Mouse (Mus musculus) hindbrain, embryonic 13.5 days (tissue): ENCODE measurements at regions not wholly inside any gene's neighbourhood (a gene's known extent, or its start where the extent isn't known, plus 50 kb on each side); places are given as distances from the start of the nearest gene placed in this dataset.

Source experiments
- ATAC-seq: fragments of 200-750 bp; cut with Nextera tagmentation; 2 replicates; pipeline ENCODE4 v1.8.0; 2017; ENCODE audit warnings: moderate TSS enrichment; ENCODE audit not compliant: low FRiP score
- H3K27ac ChIP-seq: fragments of 300-500 bp; sonication (generic); 2 replicates; pipeline ENCODE4 v1.5.1; 2015; ENCODE audit warnings: inconsistent platforms, mild to moderate bottlenecking, moderate library complexity
- H3K27me3 ChIP-seq: fragments of 300-500 bp; sonication (generic); 2 replicates; pipeline ENCODE4 v1.6.1; 2015; ENCODE audit warnings: mild to moderate bottlenecking, inconsistent platforms
- H3K36me3 ChIP-seq: fragments of 300-500 bp; sonication (generic); 2 replicates; pipeline ENCODE4 v1.6.1; 2015; ENCODE audit warnings: mild to moderate bottlenecking, inconsistent platforms
- H3K4me1 ChIP-seq: fragments of 300-500 bp; sonication (generic); replicated peaks from 2 replicates; pipeline ENCODE4 v1.6.1; 2015; ENCODE audit warnings: inconsistent platforms
- H3K4me2 ChIP-seq: fragments of 300-500 bp; sonication (generic); 2 replicates; pipeline ENCODE4 v1.6.1; 2015; ENCODE audit warnings: inconsistent platforms, mild to moderate bottlenecking, moderate library complexity
- H3K4me3 ChIP-seq: fragments of 300-500 bp; sonication (generic); 2 replicates; pipeline ENCODE4 v1.5.1; 2015; ENCODE audit warnings: mild to moderate bottlenecking, inconsistent platforms
- H3K9ac ChIP-seq: fragments of 300-500 bp; sonication (generic); 2 replicates; pipeline ENCODE4 v1.6.1; 2015; ENCODE audit warnings: mild to moderate bottlenecking, inconsistent platforms
- H3K9me3 ChIP-seq: fragments of 300-500 bp; sonication (generic); 2 replicates; pipeline ENCODE4 v1.6.1; 2016; ENCODE audit warnings: inconsistent platforms
- WGBS: fragments of 180-500 bp; shearing (Covaris S2); methylation state at CpG from one replicate; pipeline ENCODE4 v1.1.7; 2015; 5-methylcytosine and 5-hydroxymethylcytosine counted together

DNA sequence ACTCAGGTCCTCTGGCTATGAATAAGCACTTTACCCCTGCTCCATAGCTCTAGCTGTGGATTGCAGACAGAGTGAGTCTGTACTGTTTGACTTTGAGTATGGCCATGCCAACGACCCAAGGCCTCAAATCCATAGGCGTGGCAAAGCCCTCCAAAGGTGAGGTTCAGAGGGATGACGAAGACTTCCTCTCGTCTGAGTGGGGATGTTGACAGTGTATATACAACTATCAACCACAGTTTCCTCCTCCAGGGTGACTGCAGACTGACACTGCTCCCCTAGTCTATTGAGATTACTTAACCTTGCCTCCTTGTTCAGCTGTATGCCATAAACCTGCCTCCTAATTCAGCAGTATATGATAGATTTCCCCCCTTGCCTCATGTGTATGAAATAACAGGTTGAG, 80.7 kb upstream of the Tle4 start:
- H3K36me3 ChIP-seq, result no peaks in the 10 kb centered on the region
- no peaks in the 10 kb centered on the region for H3K27me3 ChIP-seq
- no peak overlapping the region for H3K4me2 ChIP-seq
- ATAC-seq, result no peak
- 97% methylated on average over 4 of the region's 4 CpGs for WGBS
- no peak overlapping the region for H3K27ac ChIP-seq
- no peaks in the 10 kb centered on the region for H3K9me3 ChIP-seq
- no peak overlapping the region for H3K9ac ChIP-seq
- no peaks in the 10 kb centered on the region for H3K4me1 ChIP-seq
- no peak overlapping the region for H3K4me3 ChIP-seq

DNA sequence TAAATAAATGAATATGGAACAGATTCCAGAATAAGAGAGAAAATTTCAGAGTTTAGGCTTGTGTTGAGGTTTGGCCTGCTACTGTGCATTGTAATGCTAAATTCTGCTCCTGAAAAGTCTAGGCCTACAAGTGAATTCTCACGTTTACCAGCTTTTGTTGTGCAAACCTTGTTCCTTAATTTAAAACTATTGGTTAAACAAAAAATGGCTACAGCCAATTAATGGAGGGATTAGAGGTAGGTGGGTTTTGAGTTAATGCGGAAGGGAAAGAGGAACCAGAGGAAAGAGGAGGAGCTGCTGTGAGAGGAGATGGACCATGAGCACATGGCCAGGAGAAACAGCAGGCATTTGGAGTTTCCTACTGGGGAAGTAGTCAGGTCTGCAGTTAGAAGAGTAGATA, 79.1 kb upstream of the Tle4 start:
- Histone ChIP-seq H3K27ac (no peak overlapping the region), H3K4me1 (no peaks in the 10 kb centered on the region), H3K9ac (no peak overlapping the region), H3K9me3 (no peaks in the 10 kb centered on the region), H3K36me3 (no peaks in the 10 kb centered on the region), H3K4me3 (no peak overlapping the region), H3K27me3 (no peaks in the 10 kb centered on the region), H3K4me2 (no peak overlapping the region)
- WGBS, result 41% methylated on average over 2 of the region's 2 CpGs
- ATAC-seq, result no peak

DNA sequence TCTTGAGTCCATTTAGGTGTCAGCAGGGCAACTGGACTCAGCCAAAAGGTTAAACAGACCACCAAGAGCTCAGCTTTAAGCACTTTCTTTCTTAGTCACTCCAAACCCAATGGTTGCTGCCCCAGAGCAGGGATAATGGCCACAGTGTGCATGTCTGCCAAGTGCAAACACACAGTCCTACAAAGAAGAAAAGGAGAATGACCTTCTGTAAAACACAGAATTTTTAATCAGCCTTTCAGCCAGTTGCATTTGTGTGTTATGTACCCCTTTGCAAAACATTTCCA, 72.9 kb upstream of the Tle4 start:
- Histone ChIP-seq H3K27ac (no peak overlapping the region), H3K36me3 (no peaks in the 10 kb centered on the region), H3K9ac (no peak overlapping the region), H3K9me3 (no peaks in the 10 kb centered on the region), H3K4me2 (no peak overlapping the region), H3K27me3 (no peaks in the 10 kb centered on the region), H3K4me3 (no peak overlapping the region), H3K4me1 (peaks cover 8% of the 10 kb centered on the region; the same call in 1 of the 2 replicates)
- ATAC-seq, result no peak

DNA sequence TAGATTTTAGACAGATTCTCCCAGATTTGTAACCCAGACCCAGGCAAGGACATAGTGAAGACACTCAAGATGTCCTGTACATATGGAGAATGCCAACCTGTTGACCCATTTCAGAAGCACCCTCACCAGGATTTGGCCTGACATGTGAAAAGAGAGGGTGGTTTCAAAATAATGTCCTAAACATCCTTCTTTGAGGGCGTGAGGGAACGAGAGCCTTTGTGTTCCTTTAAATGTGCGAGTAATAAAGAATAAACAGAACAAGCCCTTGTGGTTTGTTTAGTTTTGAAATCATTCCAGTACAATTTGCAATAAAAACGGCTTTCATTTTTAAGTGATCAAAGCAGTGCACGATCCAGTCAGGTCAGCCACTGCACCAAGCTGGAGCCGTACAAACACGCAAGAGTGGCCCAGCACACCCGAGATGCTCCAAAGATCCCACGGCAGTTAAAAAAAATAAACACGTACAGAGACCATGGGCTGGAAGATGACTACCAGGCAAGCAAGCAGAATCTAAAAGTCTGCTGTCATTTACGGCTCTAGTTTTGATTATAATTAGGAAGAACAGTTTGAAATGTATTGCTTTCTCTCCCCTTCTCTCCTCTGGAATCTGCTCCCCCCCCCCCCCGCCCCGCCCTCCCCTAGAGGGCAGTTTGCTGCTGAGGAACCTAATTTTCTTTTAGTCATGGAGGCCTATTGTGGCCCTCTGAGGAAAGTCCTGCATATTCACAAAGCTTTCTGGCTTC, 72.4 kb upstream of the Tle4 start:
- no peaks in the 10 kb centered on the region for H3K9me3 ChIP-seq
- no peak overlapping the region for H3K27ac ChIP-seq
- H3K9ac ChIP-seq, result no peak overlapping the region
- WGBS, result 37% methylated on average over 12 of the region's 13 CpGs
- no peaks in the 10 kb centered on the region for H3K27me3 ChIP-seq
- H3K36me3 ChIP-seq, result no peaks in the 10 kb centered on the region
- H3K4me1 ChIP-seq, result peaks cover 8% of the 10 kb centered on the region; the same call in 1 of the 2 replicates
- no peak overlapping the region for H3K4me2 ChIP-seq
- H3K4me3 ChIP-seq, result no peak overlapping the region
- no peak for ATAC-seq

DNA sequence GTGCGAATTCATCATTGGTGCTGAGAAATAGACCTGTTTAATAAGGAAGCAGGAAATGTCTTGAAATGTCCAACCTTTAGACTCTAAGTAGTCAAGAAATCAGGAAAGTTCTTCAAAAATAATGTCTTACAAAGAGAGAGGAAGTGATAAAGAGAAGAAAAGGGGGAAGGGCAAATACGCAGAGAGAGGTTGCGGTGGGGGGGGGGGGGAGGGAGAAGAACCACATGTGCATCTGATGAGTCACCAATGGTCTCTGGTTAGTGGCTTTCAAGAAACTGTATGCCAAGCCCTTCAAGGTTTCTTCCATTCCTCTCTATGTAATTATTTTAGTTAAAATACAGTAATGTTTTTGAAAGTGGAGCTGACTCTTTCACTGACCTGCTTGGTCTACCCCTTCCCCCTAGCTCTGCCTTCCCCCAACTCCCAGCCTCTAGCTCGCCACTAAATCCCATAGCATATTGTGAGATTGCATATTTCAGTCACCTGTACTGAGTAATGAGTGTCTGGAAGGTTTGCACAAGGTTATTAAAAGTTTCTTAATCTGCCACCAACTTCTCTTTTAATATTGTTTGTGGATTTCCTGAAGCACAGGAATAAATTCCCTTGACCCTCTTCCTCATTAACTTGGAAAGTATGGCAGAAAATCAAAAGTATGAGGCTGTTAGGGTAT, 70.8 kb upstream of the Tle4 start:
- Histone ChIP-seq H3K27me3 (no peaks in the 10 kb centered on the region), H3K4me2 (no peak overlapping the region), H3K27ac (no peak overlapping the region), H3K9me3 (no peaks in the 10 kb centered on the region), H3K36me3 (no peaks in the 10 kb centered on the region), H3K4me3 (no peak overlapping the region), H3K4me1 (peaks cover 8% of the 10 kb centered on the region; the same call in 1 of the 2 replicates), H3K9ac (no peak overlapping the region)
- ATAC-seq, result no peak
- 94% methylated on average over 4 of the region's 4 CpGs for WGBS

DNA sequence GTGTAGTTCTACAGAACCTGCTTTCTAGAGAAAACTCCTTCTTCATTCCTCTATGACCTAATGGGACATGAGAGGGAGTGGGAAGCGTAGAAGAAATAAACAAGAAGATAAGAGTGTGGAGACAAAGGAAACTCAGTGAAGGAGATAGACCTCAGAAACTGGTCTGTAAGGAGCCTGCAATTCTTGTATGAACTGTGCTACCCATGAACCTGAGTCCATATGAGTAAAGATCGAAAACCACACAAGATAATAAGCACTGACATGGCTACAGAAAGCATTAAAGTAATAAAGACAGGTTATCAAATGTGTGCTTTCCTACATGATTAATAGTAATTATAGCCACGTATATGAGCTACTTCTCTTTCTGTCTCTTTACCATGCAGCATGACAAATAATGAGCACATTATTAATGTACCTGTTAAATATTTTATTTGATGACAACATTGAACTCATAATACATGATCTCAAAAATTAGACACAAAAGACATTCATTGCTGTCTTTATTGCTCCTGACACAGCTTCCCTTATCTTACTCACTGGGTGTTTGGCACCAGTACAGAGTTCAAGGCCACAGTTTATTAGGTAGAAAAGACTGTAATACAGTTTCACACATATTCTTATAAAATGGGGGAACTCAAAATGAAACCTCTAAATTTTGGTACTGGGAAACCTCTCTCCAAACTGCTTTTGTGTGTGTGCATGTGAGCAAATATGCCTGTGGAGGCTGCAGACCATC, 67.0 kb upstream of the Tle4 start:
- Histone ChIP-seq H3K9me3 (no peaks in the 10 kb centered on the region), H3K27me3 (no peaks in the 10 kb centered on the region), H3K27ac (no peak overlapping the region), H3K4me2 (no peak overlapping the region), H3K9ac (no peak overlapping the region), H3K4me3 (no peak overlapping the region), H3K4me1 (no peaks in the 10 kb centered on the region), H3K36me3 (no peaks in the 10 kb centered on the region)
- no peak for ATAC-seq
- WGBS, result 82% methylated on average over 3 of the region's 3 CpGs

DNA sequence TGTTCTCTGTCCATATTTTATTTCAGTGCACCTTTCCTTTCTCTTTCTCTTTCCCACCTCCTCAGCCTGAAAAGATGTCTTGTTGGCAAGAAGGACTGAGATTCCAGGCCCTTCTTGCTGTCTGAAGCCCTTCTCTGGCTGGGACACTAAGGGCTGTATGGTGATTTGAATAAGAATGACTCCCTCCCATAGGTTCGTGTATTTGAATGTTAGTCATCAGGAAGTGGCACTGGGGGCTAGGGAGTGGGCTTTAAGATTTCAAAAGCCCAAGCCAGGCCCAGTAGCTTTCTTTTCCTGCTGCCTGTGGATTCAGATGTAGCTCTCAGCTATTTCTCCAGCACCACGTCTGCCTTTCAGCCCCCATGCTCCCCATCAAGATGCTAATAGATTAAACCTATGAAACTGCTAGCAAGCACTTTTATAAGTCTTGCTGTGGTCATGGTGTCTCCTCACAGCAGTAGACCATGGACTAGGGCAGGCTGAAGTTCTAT, 66.3 kb upstream of the Tle4 start:
- 38% methylated on average over 2 of the region's 2 CpGs for WGBS
- H3K36me3 ChIP-seq, result no peaks in the 10 kb centered on the region
- H3K27me3 ChIP-seq, result no peaks in the 10 kb centered on the region
- no peak overlapping the region for H3K27ac ChIP-seq
- no peaks in the 10 kb centered on the region for H3K9me3 ChIP-seq
- no peak overlapping the region for H3K4me2 ChIP-seq
- no peak for ATAC-seq
- H3K4me3 ChIP-seq, result no peak overlapping the region
- no peak overlapping the region for H3K9ac ChIP-seq
- H3K4me1 ChIP-seq, result no peaks in the 10 kb centered on the region

DNA sequence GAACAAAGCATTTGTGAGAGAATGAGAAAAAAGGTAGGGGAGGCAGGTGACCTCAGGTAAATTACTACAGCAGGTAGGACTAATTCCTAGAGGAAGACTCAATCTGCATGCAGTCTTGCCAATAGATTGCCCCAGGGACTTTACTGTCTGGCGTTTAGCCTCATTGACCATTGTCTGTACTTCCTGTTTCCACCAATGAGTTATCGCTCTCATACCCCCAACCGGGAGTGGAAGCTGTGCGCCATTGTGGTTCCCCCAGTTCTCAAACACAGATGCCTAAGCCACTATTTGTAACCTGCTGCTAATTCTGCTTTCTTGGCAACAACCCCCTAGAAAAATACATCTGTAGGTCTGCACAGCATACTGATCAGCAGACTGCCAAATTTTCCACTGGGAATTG, 65.5 kb upstream of the Tle4 start:
- Histone ChIP-seq H3K27ac (no peak overlapping the region), H3K9me3 (no peaks in the 10 kb centered on the region), H3K4me3 (no peak overlapping the region), H3K4me2 (no peak overlapping the region), H3K36me3 (no peaks in the 10 kb centered on the region), H3K27me3 (no peaks in the 10 kb centered on the region), H3K9ac (no peak overlapping the region), H3K4me1 (no peaks in the 10 kb centered on the region)
- ATAC-seq, result no peak
- 54% methylated on average over 4 of the region's 4 CpGs for WGBS

DNA sequence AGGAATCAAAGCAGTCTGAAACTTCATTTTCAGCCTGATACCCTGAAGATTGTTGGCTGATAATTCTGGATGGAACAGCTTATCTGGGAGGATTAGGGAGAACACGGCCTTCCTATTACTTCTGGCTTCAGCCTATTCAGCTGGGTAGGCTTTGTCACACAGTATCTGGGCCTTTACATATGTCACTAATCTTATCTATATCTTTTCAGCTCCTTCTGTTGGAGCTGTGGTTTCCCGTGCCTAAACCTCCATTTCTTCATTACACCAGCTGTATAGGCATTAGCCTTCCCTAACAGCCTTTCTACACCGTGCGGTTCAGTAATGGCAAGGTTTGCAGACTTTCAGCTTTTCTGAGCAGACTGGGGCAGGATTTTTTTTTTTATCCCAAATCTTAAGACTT, 61.9 kb upstream of the Tle4 start:
- no peaks in the 10 kb centered on the region for H3K27me3 ChIP-seq
- no peaks in the 10 kb centered on the region for H3K9me3 ChIP-seq
- H3K36me3 ChIP-seq, result no peaks in the 10 kb centered on the region
- no peak overlapping the region for H3K9ac ChIP-seq
- H3K27ac ChIP-seq, result no peak overlapping the region
- H3K4me1 ChIP-seq, result no peaks in the 10 kb centered on the region
- no peak for ATAC-seq
- H3K4me2 ChIP-seq, result no peak overlapping the region
- 79% methylated on average over 4 of the region's 4 CpGs for WGBS
- no peak overlapping the region for H3K4me3 ChIP-seq

DNA sequence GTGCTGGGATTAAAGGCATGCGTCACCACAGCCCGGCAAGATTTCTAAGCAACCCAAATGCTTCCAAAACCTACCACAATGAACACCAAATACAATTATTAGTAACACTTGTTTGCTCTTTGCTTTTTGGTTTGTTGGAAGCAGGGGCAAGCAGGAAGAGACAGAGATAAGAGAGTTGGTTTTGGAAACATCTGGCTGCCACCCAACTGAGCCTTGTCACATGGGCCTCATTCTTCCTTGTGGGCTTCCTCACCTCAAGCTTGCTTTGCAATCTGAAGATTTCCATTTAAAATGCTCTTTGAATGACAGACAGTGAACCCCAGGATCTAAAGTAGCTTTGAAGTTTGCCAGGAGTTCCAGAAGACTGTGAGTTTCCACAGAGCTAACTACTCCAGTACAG, 60.6 kb upstream of the Tle4 start:
- Histone ChIP-seq H3K27me3 (no peaks in the 10 kb centered on the region), H3K4me1 (no peaks in the 10 kb centered on the region), H3K4me3 (no peak overlapping the region), H3K9me3 (no peaks in the 10 kb centered on the region), H3K36me3 (no peaks in the 10 kb centered on the region), H3K4me2 (no peak overlapping the region), H3K27ac (no peak overlapping the region), H3K9ac (no peak overlapping the region)
- WGBS, result 95% methylated on average over 2 of the region's 2 CpGs
- no peak for ATAC-seq

DNA sequence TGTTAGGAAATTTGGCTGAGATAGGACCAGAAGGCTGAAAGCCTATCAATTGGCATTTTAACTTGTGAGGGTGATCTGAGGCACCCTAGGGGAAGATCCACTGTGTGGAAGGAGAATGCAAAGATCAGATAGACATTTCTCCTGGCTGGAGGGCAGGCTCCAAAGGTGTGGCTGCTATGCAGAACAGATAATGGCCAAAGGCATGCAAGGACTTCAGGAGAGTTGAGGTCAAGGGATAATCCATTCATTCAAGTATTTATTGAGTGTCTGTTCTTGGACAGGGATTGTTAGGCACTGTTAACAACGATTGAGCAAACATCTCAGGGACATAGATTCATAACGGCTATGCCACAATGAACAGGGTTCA, 58.2 kb upstream of the Tle4 start:
- Histone ChIP-seq H3K36me3 (no peaks in the 10 kb centered on the region), H3K27ac (no peak overlapping the region), H3K27me3 (no peaks in the 10 kb centered on the region), H3K4me1 (no peaks in the 10 kb centered on the region), H3K4me2 (no peak overlapping the region), H3K9ac (no peak overlapping the region), H3K4me3 (no peak overlapping the region), H3K9me3 (no peaks in the 10 kb centered on the region)
- ATAC-seq, result no peak
- 65% methylated on average over 2 of the region's 2 CpGs for WGBS

DNA sequence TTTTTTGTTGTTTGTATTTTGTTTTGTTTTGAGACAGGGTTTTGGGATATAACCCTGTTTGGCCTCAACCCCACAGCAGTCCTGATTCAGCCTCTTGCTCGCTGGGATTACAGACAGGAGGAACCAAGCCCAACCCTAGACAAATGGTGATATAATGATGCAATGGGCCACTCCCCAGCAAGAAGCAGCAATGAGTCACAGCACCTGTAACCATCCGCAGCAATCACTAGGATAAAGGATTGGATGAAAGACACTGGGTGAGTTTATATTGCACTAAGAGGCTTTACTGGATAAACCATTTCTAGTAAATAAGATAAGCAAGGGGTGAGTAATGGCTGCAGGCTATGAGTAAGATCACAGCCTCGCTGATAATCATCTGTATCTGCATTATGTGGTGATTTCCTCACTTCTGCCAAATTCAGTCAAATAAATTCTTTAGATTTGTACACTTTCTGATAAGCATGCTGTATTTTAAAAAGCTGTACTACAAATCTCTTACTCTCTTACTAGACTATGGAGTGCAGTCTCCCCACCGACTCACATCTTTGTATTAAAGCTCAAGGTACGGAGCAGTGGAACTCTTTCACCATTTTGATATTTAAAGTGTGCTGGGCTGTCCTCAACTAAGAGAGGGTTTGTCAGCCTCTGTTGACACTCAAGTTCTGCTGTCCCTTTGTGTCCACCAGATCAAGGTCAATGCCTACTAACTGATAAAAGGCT, 57.6 kb upstream of the Tle4 start:
- ATAC-seq, result no peak
- Histone ChIP-seq H3K9me3 (no peaks in the 10 kb centered on the region), H3K4me3 (no peak overlapping the region), H3K36me3 (no peaks in the 10 kb centered on the region), H3K27ac (no peak overlapping the region), H3K27me3 (no peaks in the 10 kb centered on the region), H3K4me2 (no peak overlapping the region), H3K4me1 (no peaks in the 10 kb centered on the region), H3K9ac (no peak overlapping the region)
- WGBS, result 85% methylated on average over 5 of the region's 5 CpGs
